Mouse (Mus musculus): ENCODE measurements around the gene Ppp6r3.

Gene Ppp6r3

GRCm38 (mm10) chr19:3574593-3575094, 905 bp downstream of the Ppp6r3 start:
- no peak for DNase-seq

GRCm38 (mm10) chr19:3564309-3564708, 11.2 kb downstream of the Ppp6r3 start:
- peak; percentile 97 for DNase-seq

- peak; percentile 95 for DNase-seq
Observed at GRCm38 (mm10) chr19:3562752-3563151, 12.8 kb downstream of the Ppp6r3 start.

- no peak for DNase-seq
Observed at GRCm38 (mm10) chr19:3562298-3562697, 13.3 kb downstream of the Ppp6r3 start.

- DNase-seq = no peak
Observed at GRCm38 (mm10) chr19:3556169-3556827, 19.3 kb downstream of the Ppp6r3 start.

- no peak for DNase-seq
Observed at GRCm38 (mm10) chr19:3554785-3555184, 20.8 kb downstream of the Ppp6r3 start.

- peak; percentile 46 for DNase-seq
Observed at GRCm38 (mm10) chr19:3551573-3552159, 23.9 kb downstream of the Ppp6r3 start.

- DNase-seq = no peak
Observed at GRCm38 (mm10) chr19:3550101-3550500, 25.4 kb downstream of the Ppp6r3 start.

GRCm38 (mm10) chr19:3549263-3549662, 26.3 kb downstream of the Ppp6r3 start:
- no peak for DNase-seq

GRCm38 (mm10) chr19:3548311-3548710, 27.2 kb downstream of the Ppp6r3 start:
- DNase-seq = peak; percentile 53

- DNase-seq = peak; percentile 59
Observed at GRCm38 (mm10) chr19:3544995-3545394, 30.6 kb downstream of the Ppp6r3 start.

- peak; percentile 19 for DNase-seq
Observed at GRCm38 (mm10) chr19:3542591-3542990, 33.0 kb downstream of the Ppp6r3 start.

- DNase-seq = peak; percentile 48
Observed at GRCm38 (mm10) chr19:3540997-3541396, 34.6 kb downstream of the Ppp6r3 start.

GRCm38 (mm10) chr19:3540254-3540653, 35.3 kb downstream of the Ppp6r3 start:
- DNase-seq = no peak

GRCm38 (mm10) chr19:3539456-3539855, 36.1 kb downstream of the Ppp6r3 start:
- DNase-seq = peak; percentile 40

- DNase-seq = peak; percentile 79
Observed at GRCm38 (mm10) chr19:3537658-3538057, 37.9 kb downstream of the Ppp6r3 start.

GRCm38 (mm10) chr19:3534945-3535344, 40.6 kb downstream of the Ppp6r3 start:
- peak; percentile 59 for DNase-seq

- peak; percentile 89 for DNase-seq
Observed at GRCm38 (mm10) chr19:3533266-3533966, 42.1 kb downstream of the Ppp6r3 start.

GRCm38 (mm10) chr19:3532717-3533260, 42.8 kb downstream of the Ppp6r3 start:
- DNase-seq = peak; percentile 79

GRCm38 (mm10) chr19:3529781-3530180, 45.8 kb downstream of the Ppp6r3 start:
- DNase-seq = peak; percentile 84

GRCm38 (mm10) chr19:3528646-3529045, 46.9 kb downstream of the Ppp6r3 start:
- DNase-seq = peak; percentile 61

GRCm38 (mm10) chr19:3527531-3527930, 48.0 kb downstream of the Ppp6r3 start:
- DNase-seq = no peak

- peak; percentile 54 for DNase-seq
Observed at GRCm38 (mm10) chr19:3519471-3520169, 55.9 kb downstream of the Ppp6r3 start.

All from heart, adult 11 months (tissue).